Mouse (Mus musculus) frontal cortex, postnatal 10 days (tissue): ENCODE data around the gene Tdpoz1.
"Not testable (repeated sequence)": the region's sequence is repeated elsewhere in the genome, so short reads cannot be mapped to it uniquely, and the experiment has no call there.

Source experiments
- DNase-seq, 2 experiments: peaks; one replicate each; pipeline ENCODE4 v3.0.0; 2022; ENCODE audit warnings: low spot score in 2 of 2, mixed read lengths in 1 of 2

The Tdpoz1 gene

DNA sequence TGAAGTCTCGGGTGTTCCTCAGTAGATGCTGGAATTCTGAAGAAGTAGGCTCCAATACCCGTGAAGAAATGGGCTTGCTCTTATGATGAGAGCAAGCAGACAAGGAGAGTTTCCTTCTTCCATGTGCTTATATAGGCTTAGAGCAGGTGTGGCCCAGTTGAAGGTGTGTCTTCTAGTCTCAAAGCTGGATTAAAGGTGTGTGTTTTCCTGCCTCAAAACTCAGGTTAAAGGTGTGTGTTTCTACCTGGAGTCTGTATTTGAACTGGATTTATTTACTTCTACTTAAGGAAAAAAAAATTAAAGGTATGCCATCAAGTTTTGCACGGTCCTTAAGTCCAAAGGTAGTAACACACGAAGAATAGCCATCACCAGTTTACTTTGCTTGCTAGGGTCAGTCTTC is at the start of gene Tdpoz1:
Tdpoz1 (minus strand) TSS at position 101 of the 400 bp plus-strand sequence.
- DNase-seq = not testable (repeated sequence)

DNA sequence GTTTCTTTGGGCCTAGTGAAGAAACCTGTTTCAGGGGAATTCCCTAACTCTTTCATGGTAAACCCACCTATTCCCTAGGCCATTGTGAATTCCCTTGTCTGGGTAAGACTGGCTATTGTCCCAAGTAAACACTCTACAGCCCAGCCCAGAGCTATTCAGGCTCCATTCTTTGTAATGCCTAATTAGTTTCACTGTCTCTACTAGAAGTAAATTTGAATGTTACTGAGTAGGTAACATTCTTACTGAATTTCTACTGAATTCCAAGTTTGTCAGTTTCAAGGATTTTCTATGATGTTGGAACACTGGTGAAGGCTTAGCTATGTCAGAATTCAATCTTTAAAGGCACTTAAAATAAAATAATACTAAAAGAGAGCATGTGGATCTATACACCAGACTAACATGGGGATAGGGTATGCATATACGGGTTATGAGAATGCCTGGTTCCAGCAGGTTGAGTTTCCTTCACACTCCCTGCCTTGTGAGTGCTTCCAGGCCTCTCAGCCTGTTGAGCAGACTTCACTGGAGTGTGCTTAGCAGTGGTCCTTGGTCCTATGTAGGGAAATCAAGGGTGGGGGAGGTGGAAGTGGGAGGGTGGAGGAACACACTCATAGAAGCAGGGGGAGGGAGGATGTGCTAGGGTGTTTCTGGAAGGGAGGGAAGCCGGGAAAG is 33.0 kb upstream of the Tdpoz1 start:
- not testable (repeated sequence) for DNase-seq

GRCm38 (mm10) chr3:93692970-93693369 is 16.9 kb upstream of the Tdpoz1 start, which contains the start of gene Gm37596:
Gene Gm37596, minus strand, starts transcription at chr3:93693070.
- not testable (repeated sequence) for DNase-seq

DNA sequence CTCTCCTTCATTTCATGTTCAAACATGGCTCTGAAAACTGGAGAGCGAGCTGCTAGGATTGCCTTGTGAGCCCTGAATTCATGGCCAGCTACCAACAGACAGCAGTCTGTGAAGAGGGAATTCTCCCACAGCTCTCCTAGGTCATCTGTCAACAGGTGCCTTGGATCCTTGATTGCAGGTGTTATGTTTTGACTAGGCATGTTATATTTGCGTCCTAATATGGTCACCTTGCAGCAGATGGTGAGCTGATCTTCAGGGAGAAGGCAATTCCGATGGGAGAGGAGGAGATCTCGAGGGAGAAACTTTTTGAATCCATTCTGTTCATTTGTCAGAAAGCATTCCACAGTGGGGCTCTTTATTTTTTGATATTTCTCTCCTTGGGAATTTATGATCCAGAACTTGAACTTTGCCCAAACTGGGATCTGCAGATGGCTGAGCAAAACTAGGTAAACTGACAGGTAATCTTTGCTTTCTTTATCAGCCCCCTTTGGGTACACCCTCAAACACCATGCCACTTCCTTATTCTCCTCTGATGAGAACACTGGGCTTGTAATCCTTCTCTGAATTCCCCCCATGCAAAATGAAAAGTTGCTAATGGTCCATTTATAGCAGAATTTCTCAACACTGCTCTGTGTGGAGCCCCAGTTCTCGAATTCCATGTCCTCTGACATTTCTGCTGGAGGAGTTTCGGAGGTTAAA is 5.2 kb downstream of the Tdpoz1 start:
- not testable (repeated sequence) for DNase-seq

DNA sequence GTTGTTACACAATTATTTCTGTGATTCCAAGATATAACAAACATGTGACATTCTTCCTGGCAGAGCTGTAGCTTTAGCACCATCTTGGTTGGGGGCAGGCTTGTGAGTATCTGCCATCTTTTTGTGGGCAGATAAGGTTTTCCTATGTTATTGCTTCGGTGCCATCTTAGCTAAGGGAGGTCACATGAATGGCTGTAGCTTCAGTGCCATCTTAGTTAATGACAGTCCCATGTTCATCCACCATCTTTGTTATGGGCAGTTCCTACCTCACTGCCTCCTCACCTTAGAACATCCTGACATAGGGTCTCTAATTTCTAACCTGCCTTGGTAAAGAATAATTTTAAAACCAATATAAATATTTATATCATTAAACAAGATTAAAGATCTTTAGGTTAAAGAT is 21.9 kb downstream of the Tdpoz1 start:
- DNase-seq = no peak

DNA sequence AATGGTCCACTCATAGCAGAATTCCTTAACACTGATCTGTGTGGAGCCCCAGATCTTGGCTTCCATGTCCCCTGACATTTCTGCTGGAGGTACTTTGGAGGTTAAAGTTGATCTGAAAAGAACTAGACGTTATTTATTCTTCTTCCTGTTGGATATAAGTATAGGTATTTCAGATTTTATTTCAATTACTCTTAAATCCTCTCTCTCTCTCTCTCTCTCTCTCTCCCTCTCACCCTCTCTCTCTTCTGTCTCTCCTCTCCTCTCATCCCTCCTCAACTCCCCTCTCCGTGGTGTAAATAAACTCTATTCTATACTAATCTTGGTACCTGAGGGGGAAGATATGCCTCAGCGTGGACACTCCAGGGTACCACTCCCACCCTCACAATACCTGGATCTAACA is 23.5 kb downstream of the Tdpoz1 start, which contains the start of gene Tdpoz2:
Tdpoz2 (minus strand) TSS at position 101 of the 400 bp plus-strand sequence.
- no peak for DNase-seq

GRCm38 (mm10) chr3:93630917-93631714 is 45.0 kb downstream of the Tdpoz1 start:
- not testable (repeated sequence) for DNase-seq
